Mouse (Mus musculus) hindbrain, embryonic 12.5 days (tissue): ENCODE measurements around the gene Ppp1r13b. TPM values are rescaled to one million over a fixed set of nuclear protein-coding genes. Genes with fewer than 3 reads are reported as not detected.

Experiments
- ATAC-seq: fragments of 200-750 bp; cut with Nextera tagmentation; 2 replicates; pipeline ENCODE4 v1.8.0; 2017; ENCODE audit warnings: moderate TSS enrichment; ENCODE audit not compliant: low FRiP score
- H3K27ac ChIP-seq: fragments of 300-500 bp; sonication (generic); 2 replicates; pipeline ENCODE4 v1.5.1; 2016; ENCODE audit warnings: mild to moderate bottlenecking
- H3K27me3 ChIP-seq: fragments of 300-500 bp; sonication (generic); 2 replicates; pipeline ENCODE4 v1.6.1; 2016; ENCODE audit warnings: mild to moderate bottlenecking
- H3K36me3 ChIP-seq: fragments of 300-500 bp; sonication (generic); 2 replicates; pipeline ENCODE4 v1.6.1; 2016; ENCODE audit warnings: mild to moderate bottlenecking
- H3K4me1 ChIP-seq: fragments of 300-500 bp; sonication (generic); 2 replicates; pipeline ENCODE4 v1.6.1; 2016
- H3K4me2 ChIP-seq: fragments of 300-500 bp; sonication (generic); replicated peaks from 2 replicates; pipeline ENCODE4 v1.6.1; 2016; ENCODE audit warnings: mild to moderate bottlenecking
- H3K4me3 ChIP-seq: fragments of 300-500 bp; sonication (generic); 2 replicates; pipeline ENCODE4 v1.5.1; 2016; ENCODE audit warnings: mild to moderate bottlenecking
- H3K9ac ChIP-seq: fragments of 300-500 bp; sonication (generic); 2 replicates; pipeline ENCODE4 v1.6.1; 2016; ENCODE audit warnings: mild to moderate bottlenecking, moderate library complexity
- H3K9me3 ChIP-seq: fragments of 300-500 bp; sonication (generic); replicated peaks from 2 replicates; pipeline ENCODE4 v1.6.1; 2016; ENCODE audit warnings: mild to moderate bottlenecking
- WGBS: fragments of 180-500 bp; shearing (Covaris S2); methylation state at CpG from one replicate; pipeline ENCODE4 v1.1.7; 2016; 5-methylcytosine and 5-hydroxymethylcytosine counted together
- polyA plus RNA-seq: library from polyadenylated mRNA; unstranded; fragments of >200 nt; fragmentation: Nextera tagmentation; extraction: Ambion mirVana; gene quantifications from 2 replicates; pipeline ENCODE4 v1.2.1, GENCODE M21; 2016

The Ppp1r13b gene
- polyA plus RNA-seq, 1 experiment from 2014 or later = 18.5 TPM

DNA sequence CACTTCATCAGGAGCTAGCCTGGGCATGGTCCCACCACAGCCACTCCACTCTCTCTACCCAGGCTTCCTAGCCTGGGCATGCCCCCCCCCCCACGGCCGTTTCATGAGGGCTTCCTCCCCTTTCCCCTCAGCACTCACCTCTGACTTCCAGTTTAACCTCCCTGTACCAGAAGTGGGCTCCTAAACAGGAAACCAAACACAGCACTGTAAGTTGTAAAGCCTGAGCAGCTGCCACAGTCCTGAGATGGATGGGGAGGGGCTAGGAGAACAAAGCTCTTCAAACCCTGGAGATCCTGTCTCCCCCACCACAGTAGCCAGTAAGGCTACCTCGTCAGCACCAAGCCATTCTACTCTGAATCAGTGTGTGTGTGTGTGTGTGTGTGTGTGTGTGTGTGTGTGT lies 6.1 kb upstream of the Ppp1r13b start:
- Histone ChIP-seq H3K4me2 (no peak overlapping the region), H3K4me1 (peaks cover 5% of the 10 kb centered on the region), H3K27me3 (peaks cover 13% of the 10 kb centered on the region), H3K27ac (no peak overlapping the region), H3K9ac (no peak overlapping the region), H3K36me3 (no peaks in the 10 kb centered on the region), H3K9me3 (no peaks in the 10 kb centered on the region), H3K4me3 (no peak overlapping the region)
- 36% methylated on average over 3 of the region's 3 CpGs for WGBS
- no peak for ATAC-seq

DNA sequence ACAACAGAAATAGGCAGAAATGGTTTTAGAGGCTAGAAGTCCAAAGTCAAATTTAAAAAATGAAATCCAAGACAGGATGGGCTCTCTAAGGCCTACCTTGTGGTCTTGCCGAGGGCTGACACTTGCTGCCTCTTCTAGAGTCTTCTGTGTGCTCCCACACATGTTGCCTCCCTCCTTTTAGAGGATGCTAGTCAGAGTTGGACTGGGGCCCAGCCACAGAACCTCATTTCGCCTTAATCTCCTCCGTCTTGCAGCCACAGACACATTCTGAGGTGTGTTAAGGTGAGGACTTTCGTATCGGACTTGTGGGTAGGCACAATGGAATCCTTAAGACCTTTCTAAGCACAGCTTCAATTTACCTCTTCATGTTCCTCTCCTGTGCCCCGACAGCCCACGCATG lies 4.9 kb upstream of the Ppp1r13b start:
- WGBS = 83% methylated on average over 7 of the region's 7 CpGs
- no peak overlapping the region for H3K4me2 ChIP-seq
- peaks cover 20% of the 10 kb centered on the region for H3K27me3 ChIP-seq
- H3K27ac ChIP-seq = no peak overlapping the region
- ATAC-seq = no peak
- H3K4me3 ChIP-seq = no peak overlapping the region
- H3K9ac ChIP-seq = no peak overlapping the region
- H3K36me3 ChIP-seq = no peaks in the 10 kb centered on the region
- peaks cover 12% of the 10 kb centered on the region for H3K4me1 ChIP-seq
- no peaks in the 10 kb centered on the region for H3K9me3 ChIP-seq

DNA sequence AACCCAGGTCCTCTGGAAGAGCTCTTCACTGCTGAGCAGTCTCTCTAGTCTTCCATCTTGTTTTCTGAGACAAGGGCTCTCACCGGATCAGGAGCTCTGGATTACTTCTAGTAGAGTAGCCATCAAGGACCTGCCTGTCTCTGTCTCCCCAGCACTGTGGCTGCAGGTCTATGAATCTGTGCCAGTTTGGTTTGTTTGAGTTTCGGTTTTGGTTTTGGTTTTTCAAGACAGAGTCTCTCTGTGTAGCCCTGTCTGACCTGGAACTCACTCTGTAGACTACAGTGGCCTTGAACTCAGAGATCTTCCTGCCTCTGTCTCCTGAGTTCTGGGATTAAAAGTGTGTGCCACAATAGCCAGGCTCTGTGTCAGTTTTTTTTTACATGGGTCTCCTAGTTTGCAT lies 3.9 kb upstream of the Ppp1r13b start:
- ATAC-seq = no peak
- Histone ChIP-seq H3K27me3 (peaks cover 20% of the 10 kb centered on the region), H3K4me3 (no peak overlapping the region), H3K4me1 (peaks cover 10% of the 10 kb centered on the region), H3K4me2 (no peak overlapping the region), H3K27ac (no peak overlapping the region), H3K9me3 (no peaks in the 10 kb centered on the region), H3K9ac (no peak overlapping the region), H3K36me3 (no peaks in the 10 kb centered on the region)
- 91% methylated on average over 2 of the region's 2 CpGs for WGBS

DNA sequence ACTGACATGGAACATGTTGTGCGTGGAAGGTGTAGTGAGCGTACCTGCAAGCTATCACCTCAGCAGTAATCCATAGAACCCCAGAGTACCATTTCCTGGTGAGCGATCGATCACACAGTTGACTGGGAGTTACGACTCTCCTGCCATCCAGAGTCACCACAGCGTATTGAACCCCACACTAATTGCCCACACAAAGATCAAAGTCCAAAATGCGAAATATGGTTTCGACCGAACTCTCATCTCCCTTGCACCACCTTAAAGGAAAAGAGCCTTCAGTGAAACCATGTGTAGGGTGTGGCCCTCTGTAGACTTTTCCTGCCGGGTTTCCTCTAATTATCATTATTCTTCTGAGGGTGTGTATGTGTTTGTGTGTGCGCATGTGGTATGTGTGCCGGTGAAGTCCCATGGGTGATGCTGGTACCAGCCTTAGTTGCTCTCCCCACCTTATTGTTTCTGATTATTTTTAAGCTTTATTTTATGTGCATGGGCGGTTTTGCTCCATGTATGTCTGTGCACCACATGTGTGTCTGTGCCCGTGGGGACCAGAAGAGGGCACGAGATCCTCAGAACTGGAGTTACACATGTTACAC lies 3.4 kb upstream of the Ppp1r13b start:
- no peak overlapping the region for H3K4me2 ChIP-seq
- 90% methylated on average over 15 of the region's 15 CpGs for WGBS
- no peaks in the 10 kb centered on the region for H3K9me3 ChIP-seq
- no peak for ATAC-seq
- H3K9ac ChIP-seq = no peak overlapping the region
- H3K36me3 ChIP-seq = no peaks in the 10 kb centered on the region
- no peak overlapping the region for H3K4me3 ChIP-seq
- no peak overlapping the region for H3K27ac ChIP-seq
- peaks cover 12% of the 10 kb centered on the region for H3K4me1 ChIP-seq
- H3K27me3 ChIP-seq = peaks cover 22% of the 10 kb centered on the region

DNA sequence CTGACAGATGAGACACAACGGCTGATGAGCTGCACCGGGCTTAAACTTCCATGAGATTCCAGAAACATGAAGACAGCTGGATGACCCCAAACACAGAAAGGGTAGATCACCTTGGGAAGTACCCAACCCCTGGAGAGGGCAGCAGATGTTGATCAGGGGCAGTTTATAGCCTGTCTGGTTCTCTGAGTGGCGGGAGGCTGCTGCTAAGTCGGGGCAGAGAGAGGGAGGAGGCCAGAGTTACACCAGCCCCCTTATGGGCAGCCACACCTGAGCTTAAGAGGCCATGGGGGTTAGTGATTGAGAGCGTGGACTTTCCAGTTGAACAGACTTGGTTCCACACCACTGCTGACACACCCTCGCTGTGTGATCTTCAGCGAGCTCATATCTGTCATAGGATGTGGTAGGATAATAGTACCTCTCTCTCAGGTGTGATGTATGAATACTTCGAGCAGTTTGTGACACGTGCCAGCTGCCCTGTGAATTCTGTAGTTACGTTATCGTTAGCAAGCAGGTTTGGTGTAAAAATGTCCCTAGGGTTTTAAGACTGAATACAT lies 1.2 kb upstream of the Ppp1r13b start:
- no peak overlapping the region for H3K27ac ChIP-seq
- 73% methylated on average over 11 of the region's 11 CpGs for WGBS
- H3K4me1 ChIP-seq = peaks cover 12% of the 10 kb centered on the region
- no peaks in the 10 kb centered on the region for H3K9me3 ChIP-seq
- H3K9ac ChIP-seq = no peak overlapping the region
- H3K4me3 ChIP-seq = peak overlapping the region; percentile 79; the same call in 1 of the 2 replicates
- no peak for ATAC-seq
- H3K27me3 ChIP-seq = peaks cover 22% of the 10 kb centered on the region
- H3K36me3 ChIP-seq = no peaks in the 10 kb centered on the region
- no peak overlapping the region; the same call in 1 of the 2 replicates for H3K4me2 ChIP-seq

DNA sequence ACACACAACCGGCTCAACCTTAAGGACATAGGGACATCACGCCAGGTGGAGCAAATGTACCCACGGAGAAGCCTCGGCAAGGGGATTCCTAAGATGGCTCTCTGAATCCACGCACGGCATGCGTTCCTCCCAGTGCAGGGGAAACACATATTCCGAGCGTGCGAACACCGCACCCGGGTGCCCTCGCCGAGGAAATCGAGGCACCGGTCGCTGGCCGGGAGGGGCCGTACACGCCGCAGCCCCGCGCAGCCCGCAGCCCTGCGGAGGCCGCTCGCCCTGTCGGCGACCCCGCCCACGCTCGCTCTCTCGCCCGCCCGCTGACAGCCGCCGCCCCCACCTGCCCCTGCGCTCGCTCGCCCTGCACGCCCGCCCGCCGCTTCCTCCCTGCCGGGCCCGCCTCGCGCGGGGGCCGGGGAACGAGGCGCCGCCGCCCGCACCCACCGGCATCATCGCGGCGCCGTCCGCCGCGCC lies 454 bp downstream of the Ppp1r13b start:
- Histone ChIP-seq H3K9ac (peak overlapping the region; percentile 87), H3K4me3 (peak overlapping the region; percentile 79), H3K4me1 (peaks cover 12% of the 10 kb centered on the region), H3K27me3 (peaks cover 22% of the 10 kb centered on the region), H3K4me2 (peak overlapping the region; percentile 89), H3K36me3 (no peaks in the 10 kb centered on the region), H3K27ac (peak overlapping the region; percentile 92), H3K9me3 (no peaks in the 10 kb centered on the region)
- WGBS = under 1% methylated on average over 43 of the region's 63 CpGs
- peak; percentile 74 for ATAC-seq

DNA sequence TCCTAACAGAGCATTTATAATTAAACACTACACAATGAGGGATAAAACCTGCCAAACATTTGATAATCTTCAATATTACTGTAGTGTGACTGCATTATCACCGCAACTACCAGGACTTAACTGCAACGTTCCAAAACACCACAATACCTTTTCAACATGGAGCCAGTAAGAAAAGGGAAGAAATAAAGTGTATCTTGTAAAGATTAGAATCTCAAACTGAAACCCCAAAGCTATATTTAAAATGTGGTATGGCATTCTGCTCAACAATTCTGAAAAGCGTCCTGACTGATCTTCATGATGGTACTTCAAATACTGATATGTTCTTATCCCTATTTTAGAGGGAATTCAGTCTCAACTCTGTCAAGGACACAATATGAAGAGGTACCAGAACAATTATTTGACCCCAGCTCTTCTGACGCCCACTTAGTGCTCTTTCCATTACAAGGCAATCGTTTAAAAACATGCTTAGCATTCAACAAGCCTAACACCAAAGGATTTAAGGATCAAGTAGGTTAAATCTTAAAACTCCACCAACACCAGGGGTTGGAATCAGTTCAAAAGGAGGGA lies 1.5 kb downstream of the Ppp1r13b start:
- Histone ChIP-seq H3K4me1 (peaks cover 12% of the 10 kb centered on the region), H3K4me3 (peak overlapping the region; percentile 79; the same call in 1 of the 2 replicates), H3K9me3 (no peaks in the 10 kb centered on the region), H3K27me3 (peaks cover 22% of the 10 kb centered on the region), H3K36me3 (no peaks in the 10 kb centered on the region), H3K9ac (no peak overlapping the region), H3K4me2 (peak overlapping the region; percentile 89), H3K27ac (no peak overlapping the region)
- ATAC-seq = no peak
- 58% methylated on average over 5 of the region's 5 CpGs for WGBS

DNA sequence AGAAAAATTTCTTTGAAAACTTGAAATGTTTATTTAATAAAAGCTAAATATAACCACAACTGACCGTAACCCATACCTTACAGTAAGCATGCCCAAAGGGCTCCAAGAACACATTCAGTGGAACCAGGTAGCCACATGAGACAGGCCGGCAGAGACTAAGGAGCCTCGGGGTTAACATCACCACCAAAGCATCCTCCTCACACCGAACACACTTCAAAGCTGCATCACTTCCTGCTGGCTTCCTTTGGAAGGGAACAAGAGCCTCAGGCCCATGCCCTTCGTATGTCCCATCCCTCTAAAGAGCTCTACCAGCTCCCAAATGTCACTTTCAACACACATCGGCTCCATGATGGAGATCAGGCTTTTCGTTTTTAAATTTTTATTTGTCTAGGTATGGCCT lies 5.4 kb downstream of the Ppp1r13b start:
- 81% methylated on average over 7 of the region's 7 CpGs for WGBS
- no peaks in the 10 kb centered on the region for H3K36me3 ChIP-seq
- H3K27me3 ChIP-seq = peaks cover 2% of the 10 kb centered on the region; the same call in 1 of the 2 replicates
- ATAC-seq = no peak
- no peak overlapping the region for H3K9ac ChIP-seq
- H3K4me1 ChIP-seq = 0 out of 2 replicates have a peak, but pooled peaks cover 4% of the 10 kb centered on the region
- no peak overlapping the region for H3K27ac ChIP-seq
- no peaks in the 10 kb centered on the region for H3K9me3 ChIP-seq
- no peak overlapping the region for H3K4me2 ChIP-seq
- no peak overlapping the region for H3K4me3 ChIP-seq

DNA sequence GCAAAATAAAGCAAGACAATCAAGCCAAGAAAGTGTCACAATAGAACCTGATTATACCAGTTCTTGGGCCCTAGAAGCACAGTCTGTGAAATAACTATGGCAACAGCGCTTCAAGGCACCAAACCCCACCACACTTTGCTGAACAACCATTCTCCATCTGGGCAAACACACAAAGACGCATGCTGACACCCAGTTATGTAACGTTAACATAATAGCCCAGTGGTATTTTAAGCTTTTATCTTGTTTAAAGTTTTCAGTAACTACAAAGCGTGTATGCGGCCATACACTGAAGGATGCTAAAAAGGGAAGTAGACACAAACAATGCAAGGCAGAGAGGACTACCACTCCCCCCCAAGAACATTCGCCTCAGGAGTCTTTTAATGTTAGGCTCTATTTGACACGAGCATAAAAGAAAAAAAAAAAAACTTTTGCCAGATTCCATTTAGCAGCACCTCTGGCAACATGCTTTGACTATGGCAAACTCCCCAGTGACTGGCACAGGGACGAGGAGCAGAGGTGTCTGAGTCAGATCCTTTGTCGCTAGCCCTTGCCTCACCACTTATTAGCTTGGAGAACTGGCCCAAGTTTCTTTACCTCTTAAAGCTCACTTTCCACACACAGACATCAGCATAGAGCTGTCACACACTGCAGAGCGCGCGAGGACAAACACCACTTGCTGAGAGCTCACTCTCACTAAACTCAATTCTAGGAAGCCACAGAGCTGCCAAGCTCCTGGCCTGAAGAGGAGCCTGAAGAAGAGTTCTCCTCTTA lies 6.6 kb downstream of the Ppp1r13b start:
- Histone ChIP-seq H3K4me3 (no peak overlapping the region), H3K36me3 (no peaks in the 10 kb centered on the region), H3K4me1 (no peaks in the 10 kb centered on the region), H3K9me3 (no peaks in the 10 kb centered on the region), H3K9ac (no peak overlapping the region), H3K27me3 (no peaks in the 10 kb centered on the region; the same call in 1 of the 2 replicates), H3K4me2 (no peak overlapping the region), H3K27ac (no peak overlapping the region)
- ATAC-seq = no peak
- WGBS = 65% methylated on average over 12 of the region's 12 CpGs

DNA sequence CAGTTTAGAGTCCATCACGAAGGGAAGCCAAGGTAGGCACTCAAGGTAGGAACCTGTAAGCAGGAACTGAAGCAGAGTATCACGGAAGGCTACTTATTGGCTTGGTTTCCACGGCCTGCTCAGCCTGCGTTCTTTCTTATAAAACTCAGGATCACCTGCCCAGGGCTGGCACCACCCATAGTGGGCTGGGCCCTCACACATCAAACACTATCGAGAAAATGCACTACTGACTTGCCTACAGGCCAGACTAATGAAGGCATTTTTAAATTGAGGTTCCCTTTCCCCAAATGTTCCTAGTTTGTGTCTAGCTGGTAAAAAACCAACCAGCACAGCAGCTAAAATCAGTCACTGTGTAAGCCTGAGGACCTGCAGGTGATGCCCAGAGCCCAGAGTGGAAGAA lies 8.3 kb downstream of the Ppp1r13b start:
- 79% methylated on average over 5 of the region's 5 CpGs for WGBS
- no peak overlapping the region for H3K4me3 ChIP-seq
- no peak for ATAC-seq
- H3K4me2 ChIP-seq = no peak overlapping the region
- H3K27me3 ChIP-seq = no peaks in the 10 kb centered on the region
- no peak overlapping the region for H3K27ac ChIP-seq
- no peaks in the 10 kb centered on the region for H3K36me3 ChIP-seq
- no peaks in the 10 kb centered on the region for H3K9me3 ChIP-seq
- no peak overlapping the region for H3K9ac ChIP-seq
- no peaks in the 10 kb centered on the region for H3K4me1 ChIP-seq

DNA sequence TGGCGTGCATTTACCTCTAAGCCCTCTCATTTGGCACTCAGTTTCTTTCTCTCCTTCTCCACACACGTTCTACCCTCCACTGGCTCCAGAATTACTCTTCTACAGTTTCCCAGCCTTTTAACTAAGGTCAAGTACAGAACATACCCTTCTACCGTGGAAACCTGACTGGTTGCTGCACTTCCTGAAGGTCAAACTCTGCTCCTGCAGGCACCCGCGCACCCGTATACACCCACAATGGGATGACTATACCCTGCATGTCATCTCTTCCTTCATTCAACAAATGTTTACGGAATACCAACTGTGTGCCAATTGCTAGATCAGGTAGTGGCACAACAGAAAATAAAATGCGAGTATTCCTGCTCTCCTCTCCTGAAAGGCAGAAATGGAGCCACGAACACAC lies 9.2 kb downstream of the Ppp1r13b start:
- H3K4me2 ChIP-seq = no peak overlapping the region
- no peaks in the 10 kb centered on the region for H3K9me3 ChIP-seq
- no peaks in the 10 kb centered on the region for H3K4me1 ChIP-seq
- no peak for ATAC-seq
- no peaks in the 10 kb centered on the region for H3K27me3 ChIP-seq
- H3K9ac ChIP-seq = no peak overlapping the region
- no peak overlapping the region for H3K4me3 ChIP-seq
- no peaks in the 10 kb centered on the region for H3K36me3 ChIP-seq
- 77% methylated on average over 9 of the region's 9 CpGs for WGBS
- no peak overlapping the region for H3K27ac ChIP-seq

DNA sequence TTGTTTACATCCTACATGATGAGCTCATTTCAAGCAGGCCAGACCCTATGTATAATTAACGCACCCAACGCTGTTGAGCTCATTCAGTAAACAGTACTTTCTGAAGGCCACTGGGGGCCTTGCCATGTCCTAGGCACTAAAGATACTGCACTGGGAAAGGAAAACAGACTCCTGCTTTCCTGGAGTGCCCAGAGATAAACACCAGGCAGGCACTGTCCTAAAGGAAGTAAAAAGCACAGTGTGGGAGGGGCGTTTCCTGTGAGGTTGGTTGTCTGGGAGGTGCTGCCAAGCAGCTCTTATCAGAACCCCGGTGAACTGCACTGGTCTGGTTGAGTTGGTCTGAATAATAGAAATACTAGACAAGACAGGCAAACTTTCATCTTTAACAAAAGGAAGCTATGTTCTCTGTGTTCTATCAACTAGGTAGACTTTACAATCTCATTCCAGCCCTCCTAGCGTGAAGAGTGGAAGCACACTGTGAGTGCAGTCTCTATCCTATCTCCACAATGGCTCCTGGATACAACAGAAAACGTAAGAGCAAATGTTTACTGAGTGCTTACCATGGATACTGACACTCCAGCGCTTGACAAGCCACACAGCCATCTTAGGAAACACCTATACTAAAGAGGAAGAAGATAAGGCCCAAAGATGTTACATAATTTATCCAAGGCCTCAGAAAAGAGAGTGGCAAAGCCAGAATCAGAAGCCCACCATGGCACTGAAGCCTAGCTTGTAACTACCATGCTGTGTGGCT lies 10.8 kb downstream of the Ppp1r13b start:
- no peak overlapping the region for H3K4me2 ChIP-seq
- no peak overlapping the region for H3K4me3 ChIP-seq
- no peaks in the 10 kb centered on the region for H3K36me3 ChIP-seq
- no peaks in the 10 kb centered on the region for H3K9me3 ChIP-seq
- H3K27ac ChIP-seq = no peak overlapping the region
- no peak for ATAC-seq
- H3K9ac ChIP-seq = 0 out of 2 replicates have a peak overlapping the region, but pooled peaks have one; percentile 24
- 67% methylated on average over 7 of the region's 7 CpGs for WGBS
- no peaks in the 10 kb centered on the region for H3K27me3 ChIP-seq
- H3K4me1 ChIP-seq = 0 out of 2 replicates have a peak, but pooled peaks cover 2% of the 10 kb centered on the region
